Mouse (Mus musculus) midbrain, embryonic 13.5 days (tissue): ENCODE data around the gene Nuak1. TPM values are rescaled to one million over a fixed set of nuclear protein-coding genes. Genes with fewer than 3 reads are reported as not detected.

Experiments used
- ATAC-seq: fragments of 200-750 bp; cut with Nextera tagmentation; 2 replicates; pipeline ENCODE4 v1.8.0; 2017; ENCODE audit warnings: mild to moderate bottlenecking, moderate TSS enrichment, moderate library complexity
- H3K27ac ChIP-seq: fragments of 300-500 bp; sonication (generic); 2 replicates; pipeline ENCODE4 v1.5.1; 2015; ENCODE audit warnings: inconsistent platforms, mild to moderate bottlenecking, moderate library complexity
- H3K27me3 ChIP-seq: fragments of 300-500 bp; sonication (generic); 2 replicates; pipeline ENCODE4 v1.6.1; 2015; ENCODE audit warnings: mild to moderate bottlenecking, inconsistent platforms
- H3K36me3 ChIP-seq: fragments of 300-500 bp; sonication (generic); 2 replicates; pipeline ENCODE4 v1.6.1; 2015; ENCODE audit warnings: mild to moderate bottlenecking, inconsistent platforms
- H3K4me1 ChIP-seq: fragments of 300-500 bp; sonication (generic); replicated peaks from 2 replicates; pipeline ENCODE4 v1.6.1; 2015; ENCODE audit warnings: inconsistent platforms
- H3K4me2 ChIP-seq: fragments of 300-500 bp; sonication (generic); replicated peaks from 2 replicates; pipeline ENCODE4 v1.6.1; 2015; ENCODE audit warnings: moderate library complexity, mild to moderate bottlenecking, inconsistent platforms
- H3K4me3 ChIP-seq: fragments of 300-500 bp; sonication (generic); replicated peaks from 2 replicates; pipeline ENCODE4 v1.5.1; 2015; ENCODE audit warnings: mild to moderate bottlenecking, inconsistent platforms
- H3K9ac ChIP-seq: fragments of 300-500 bp; sonication (generic); replicated peaks from 2 replicates; pipeline ENCODE4 v1.6.1; 2015; ENCODE audit warnings: mild to moderate bottlenecking, inconsistent platforms
- H3K9me3 ChIP-seq: fragments of 300-500 bp; sonication (generic); 2 replicates; pipeline ENCODE4 v1.6.1; 2016; ENCODE audit warnings: mild to moderate bottlenecking, inconsistent platforms
- WGBS: fragments of 180-500 bp; shearing (Covaris S2); methylation state at CpG from one replicate; pipeline ENCODE4 v1.1.7; 2015; 5-methylcytosine and 5-hydroxymethylcytosine counted together
- polyA plus RNA-seq: library from polyadenylated mRNA; unstranded; fragments of >200 nt; fragmentation: Nextera tagmentation; extraction: Ambion mirVana; gene quantifications from 2 replicates; pipeline ENCODE4 v1.2.1, GENCODE M21; 2015

Nuak1 gene
- polyA plus RNA-seq, 1 experiment from 2014 or later: 5.0 TPM

DNA sequence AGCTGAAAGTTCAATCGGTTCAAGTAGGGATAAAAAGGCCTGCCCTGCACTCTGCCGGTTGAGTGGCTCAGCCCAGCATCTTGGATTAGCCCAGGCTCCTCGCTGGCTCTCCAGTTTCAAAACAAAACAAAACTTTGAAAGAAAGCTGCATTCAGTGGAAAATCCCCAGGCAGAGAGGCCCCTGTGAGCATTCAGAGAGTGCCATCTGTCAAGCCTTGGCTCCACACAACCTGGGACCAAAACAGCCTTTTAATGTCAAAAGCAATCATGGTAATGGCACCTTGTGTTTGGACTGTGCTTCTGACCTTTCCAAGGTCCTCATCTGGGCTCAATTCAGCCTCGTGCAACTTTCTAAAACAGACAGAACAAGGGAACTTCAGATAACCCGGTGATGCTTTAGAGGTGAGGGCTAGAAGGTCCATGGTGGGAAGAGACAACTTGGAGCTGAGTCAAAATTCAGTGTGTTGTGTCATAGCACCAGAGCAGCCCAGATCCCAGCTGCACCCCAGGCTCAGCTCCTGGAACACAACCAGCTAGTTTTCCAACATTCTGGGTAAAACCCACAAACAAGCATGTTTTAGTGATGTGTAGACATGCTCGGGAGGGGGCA is 27.3 kb upstream of the Nuak1 start:
- ATAC-seq: no peak
- no peak overlapping the region for H3K4me2 ChIP-seq
- no peaks in the 10 kb centered on the region for H3K36me3 ChIP-seq
- no peak overlapping the region for H3K27ac ChIP-seq
- no peaks in the 10 kb centered on the region for H3K9me3 ChIP-seq
- WGBS: 26% methylated on average over 6 of the region's 6 CpGs
- H3K9ac ChIP-seq: no peak overlapping the region
- no peak overlapping the region for H3K4me3 ChIP-seq
- no peaks in the 10 kb centered on the region for H3K27me3 ChIP-seq
- peaks cover 5% of the 10 kb centered on the region; the same call in 1 of the 2 replicates for H3K4me1 ChIP-seq

DNA sequence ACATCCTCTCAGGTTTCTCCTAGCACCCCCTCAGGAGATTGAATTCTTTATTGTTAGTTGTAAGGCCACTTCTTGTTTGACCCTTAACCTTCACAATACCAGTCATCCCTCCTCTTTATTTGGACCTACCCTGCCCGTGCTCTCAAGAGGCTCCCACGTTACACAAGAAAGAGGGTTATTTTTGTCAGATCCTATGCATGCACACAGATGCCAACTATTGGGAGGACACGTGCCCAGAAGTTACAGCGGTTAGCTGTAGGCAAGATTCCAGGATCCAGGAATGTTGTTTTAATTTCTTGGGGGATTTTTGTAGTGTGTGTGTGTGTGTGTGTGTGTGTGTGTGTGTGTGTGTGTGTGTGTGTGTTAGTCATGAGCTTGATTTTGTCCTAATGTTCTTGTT is 25.1 kb upstream of the Nuak1 start:
- no peaks in the 10 kb centered on the region for H3K9me3 ChIP-seq
- H3K4me2 ChIP-seq: no peak overlapping the region
- H3K36me3 ChIP-seq: no peaks in the 10 kb centered on the region
- WGBS: 68% methylated on average over 4 of the region's 4 CpGs
- no peak overlapping the region for H3K9ac ChIP-seq
- ATAC-seq: no peak
- H3K27me3 ChIP-seq: no peaks in the 10 kb centered on the region
- H3K27ac ChIP-seq: no peak overlapping the region
- H3K4me3 ChIP-seq: no peak overlapping the region
- peaks cover 5% of the 10 kb centered on the region; the same call in 1 of the 2 replicates for H3K4me1 ChIP-seq

DNA sequence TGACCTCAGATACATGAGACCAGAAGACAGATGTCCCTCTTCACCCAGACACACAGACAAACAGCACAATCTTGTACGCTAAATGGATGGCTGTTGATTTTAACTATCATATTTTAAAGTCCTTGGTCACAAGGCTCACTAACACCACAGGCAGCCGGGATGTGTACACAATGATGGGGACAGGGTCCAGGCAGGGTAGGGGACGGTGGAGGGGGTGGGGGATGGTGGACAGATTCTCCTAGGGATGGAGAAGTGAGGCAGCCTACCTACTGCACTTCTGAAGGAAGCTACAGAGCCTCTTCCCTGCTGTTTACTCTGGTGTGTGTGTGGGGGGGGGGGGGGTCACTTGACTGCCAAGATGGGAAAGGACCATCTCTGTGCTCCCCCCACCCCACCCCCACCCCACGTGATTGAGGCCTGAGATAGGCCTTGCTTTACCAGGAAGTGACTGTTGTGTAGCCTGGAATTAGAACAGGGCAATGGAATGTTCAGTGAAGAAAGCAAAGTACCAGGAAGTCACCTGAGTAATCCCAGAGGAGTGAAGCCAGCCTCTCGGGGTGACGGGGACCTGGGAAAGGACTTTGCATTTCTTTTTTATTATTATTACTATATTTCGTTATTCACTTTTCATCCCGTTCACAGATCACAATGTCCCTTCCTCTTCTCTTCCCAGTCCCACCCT is 20.2 kb upstream of the Nuak1 start:
- WGBS: 84% methylated on average over 8 of the region's 8 CpGs
- H3K27me3 ChIP-seq: no peaks in the 10 kb centered on the region
- ATAC-seq: no peak

DNA sequence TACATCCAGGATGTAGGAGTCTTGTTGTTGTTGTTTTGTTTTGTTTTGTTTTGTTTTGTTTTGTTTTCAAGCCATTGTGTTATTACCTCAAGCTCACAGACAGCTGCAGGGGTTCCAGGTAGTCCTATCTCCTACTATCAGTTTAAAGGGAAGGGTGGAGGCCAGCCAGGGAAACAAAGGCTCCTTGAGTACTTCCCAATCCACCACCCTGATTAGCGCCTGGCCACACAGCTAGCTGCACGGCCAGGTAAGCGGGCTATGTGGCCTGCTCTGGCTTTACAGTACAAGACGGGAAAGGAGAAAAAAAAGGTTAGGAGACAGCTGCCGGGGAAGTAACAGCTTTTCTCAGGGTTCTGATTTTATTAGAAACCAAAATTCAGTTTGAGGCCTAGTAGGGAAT is 17.7 kb upstream of the Nuak1 start:
- H3K4me2 ChIP-seq: no peak overlapping the region
- no peak overlapping the region for H3K4me3 ChIP-seq
- H3K9ac ChIP-seq: no peak overlapping the region
- no peak for ATAC-seq
- H3K36me3 ChIP-seq: no peaks in the 10 kb centered on the region
- H3K4me1 ChIP-seq: no peaks in the 10 kb centered on the region; the same call in 1 of the 2 replicates
- no peaks in the 10 kb centered on the region for H3K9me3 ChIP-seq
- H3K27me3 ChIP-seq: no peaks in the 10 kb centered on the region
- 81% methylated on average over 5 of the region's 5 CpGs for WGBS
- no peak overlapping the region for H3K27ac ChIP-seq

More for the DNA sequence above, 20.2 kb upstream of the Nuak1 start:
- H3K4me2 ChIP-seq: no peak overlapping the region
- H3K36me3 ChIP-seq: no peaks in the 10 kb centered on the region
- H3K27ac ChIP-seq: no peak overlapping the region
- no peak overlapping the region for H3K4me3 ChIP-seq
- no peak overlapping the region for H3K9ac ChIP-seq
- no peaks in the 10 kb centered on the region for H3K9me3 ChIP-seq
- H3K4me1 ChIP-seq: no peaks in the 10 kb centered on the region; the same call in 1 of the 2 replicates

DNA sequence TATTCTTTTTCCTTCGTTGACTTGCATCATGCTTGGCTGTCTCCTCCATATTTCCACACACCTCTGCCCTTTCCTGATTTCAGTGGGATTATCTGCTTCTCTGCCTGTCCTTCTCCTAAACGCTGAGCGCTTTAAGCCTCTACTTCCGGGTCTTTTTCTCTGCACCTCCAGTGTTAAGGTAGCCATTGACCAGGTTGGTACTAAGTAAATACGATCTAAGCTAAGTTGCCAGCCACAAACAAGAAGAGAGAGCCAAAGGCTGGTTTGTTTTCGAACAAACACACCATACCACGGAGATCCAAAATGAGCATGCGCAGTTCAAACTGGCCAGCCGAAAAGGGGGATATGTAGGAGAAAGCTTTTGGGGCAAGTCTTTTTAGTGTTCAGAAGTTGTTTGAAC is 17.1 kb upstream of the Nuak1 start:
- H3K4me3 ChIP-seq: no peak overlapping the region
- no peak for ATAC-seq
- no peak overlapping the region for H3K9ac ChIP-seq
- H3K4me2 ChIP-seq: no peak overlapping the region
- no peaks in the 10 kb centered on the region; the same call in 1 of the 2 replicates for H3K4me1 ChIP-seq
- 87% methylated on average over 9 of the region's 9 CpGs for WGBS
- H3K9me3 ChIP-seq: no peaks in the 10 kb centered on the region
- H3K27ac ChIP-seq: no peak overlapping the region
- no peaks in the 10 kb centered on the region for H3K27me3 ChIP-seq
- no peaks in the 10 kb centered on the region for H3K36me3 ChIP-seq

DNA sequence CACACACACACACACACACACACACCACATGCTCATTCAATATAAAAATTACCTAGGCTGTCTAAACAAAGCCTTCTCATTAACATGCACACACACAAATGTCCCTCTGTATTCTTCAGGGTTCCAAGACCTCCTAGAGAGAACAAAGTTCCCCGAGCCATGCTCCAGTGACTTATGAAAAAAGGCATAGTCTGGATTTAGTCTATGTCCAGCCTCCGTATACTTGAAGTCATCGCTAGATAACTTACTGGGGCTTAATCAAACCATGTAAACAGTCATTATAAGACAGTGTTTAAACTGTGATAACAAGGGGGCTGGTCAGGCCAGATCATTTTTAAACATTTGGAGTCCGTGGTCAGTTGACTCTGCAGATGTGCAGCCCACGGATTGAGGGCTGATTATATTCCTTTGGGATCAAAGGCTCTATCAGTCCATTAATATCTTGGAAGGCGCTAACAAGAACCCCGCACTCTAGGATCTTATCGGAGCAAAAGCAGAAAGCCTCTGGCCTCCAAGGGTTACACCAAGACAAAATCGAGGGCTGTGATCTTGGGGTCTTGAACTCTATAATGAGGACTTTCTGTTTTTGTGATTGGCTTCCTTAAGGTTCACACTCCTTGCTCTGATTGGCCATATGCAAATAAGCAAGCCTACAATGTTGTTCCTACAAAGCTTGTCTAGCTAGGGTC is 16.4 kb upstream of the Nuak1 start:
- H3K27ac ChIP-seq: no peak overlapping the region
- H3K36me3 ChIP-seq: no peaks in the 10 kb centered on the region
- H3K4me1 ChIP-seq: no peaks in the 10 kb centered on the region; the same call in 1 of the 2 replicates
- no peak for ATAC-seq
- no peaks in the 10 kb centered on the region for H3K9me3 ChIP-seq
- WGBS: 44% methylated on average over 9 of the region's 9 CpGs
- no peak overlapping the region for H3K9ac ChIP-seq
- H3K4me3 ChIP-seq: no peak overlapping the region
- no peaks in the 10 kb centered on the region for H3K27me3 ChIP-seq
- H3K4me2 ChIP-seq: no peak overlapping the region

DNA sequence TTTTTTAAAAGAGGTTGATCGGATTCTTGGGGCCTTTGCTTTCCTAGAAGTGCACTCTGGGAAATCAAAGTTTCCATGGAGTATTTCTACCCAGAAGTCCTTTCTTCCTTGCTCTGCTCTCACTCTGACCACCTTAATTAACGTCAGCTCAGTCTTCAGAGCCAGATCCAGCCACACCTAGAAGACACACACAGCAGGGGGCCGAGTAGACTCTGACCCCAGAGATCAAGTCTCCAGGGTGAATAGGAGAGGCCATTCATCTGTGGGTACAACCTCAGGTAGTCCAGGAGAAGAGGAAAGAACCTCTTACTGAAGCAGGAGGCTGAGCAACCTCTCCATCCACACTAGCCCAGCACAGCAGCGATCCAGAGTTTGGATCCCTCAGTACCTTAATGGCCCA is 11.5 kb upstream of the Nuak1 start:
- ATAC-seq: no peak
- 73% methylated on average over 4 of the region's 4 CpGs for WGBS
- H3K9me3 ChIP-seq: no peaks in the 10 kb centered on the region

DNA sequence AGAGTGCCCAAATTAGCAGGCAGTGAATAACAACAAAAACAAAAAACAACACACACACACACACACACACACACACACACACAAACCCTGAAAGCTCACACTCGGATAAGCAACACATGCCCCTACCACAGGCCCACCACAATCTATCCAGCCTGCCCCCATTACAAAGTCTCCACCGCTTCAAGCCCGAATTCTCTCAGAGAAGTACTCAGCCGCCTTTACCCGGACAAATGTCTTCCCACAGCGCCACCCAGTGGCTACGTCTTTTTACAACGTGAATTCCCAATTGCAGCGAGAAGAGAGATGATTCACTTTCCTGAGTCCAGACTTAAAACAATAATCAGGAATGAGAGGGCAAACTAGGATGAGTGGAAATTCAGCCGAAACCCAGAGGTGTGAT is 10.3 kb upstream of the Nuak1 start:
- Histone ChIP-seq H3K9me3 (no peaks in the 10 kb centered on the region), H3K9ac (no peak overlapping the region), H3K4me2 (no peak overlapping the region), H3K4me1 (peaks cover 10% of the 10 kb centered on the region), H3K36me3 (no peaks in the 10 kb centered on the region), H3K27me3 (no peaks in the 10 kb centered on the region), H3K4me3 (no peak overlapping the region), H3K27ac (no peak overlapping the region)
- ATAC-seq: 0 out of 2 replicates have a peak, but pooled peaks have one; percentile 49
- under 1% methylated on average over 10 of the region's 10 CpGs for WGBS

More for the DNA sequence above, 11.5 kb upstream of the Nuak1 start:
- Histone ChIP-seq H3K27ac (no peak overlapping the region), H3K9ac (no peak overlapping the region), H3K4me2 (no peak overlapping the region), H3K4me1 (peaks cover 9% of the 10 kb centered on the region), H3K27me3 (no peaks in the 10 kb centered on the region), H3K4me3 (no peak overlapping the region), H3K36me3 (no peaks in the 10 kb centered on the region)

DNA sequence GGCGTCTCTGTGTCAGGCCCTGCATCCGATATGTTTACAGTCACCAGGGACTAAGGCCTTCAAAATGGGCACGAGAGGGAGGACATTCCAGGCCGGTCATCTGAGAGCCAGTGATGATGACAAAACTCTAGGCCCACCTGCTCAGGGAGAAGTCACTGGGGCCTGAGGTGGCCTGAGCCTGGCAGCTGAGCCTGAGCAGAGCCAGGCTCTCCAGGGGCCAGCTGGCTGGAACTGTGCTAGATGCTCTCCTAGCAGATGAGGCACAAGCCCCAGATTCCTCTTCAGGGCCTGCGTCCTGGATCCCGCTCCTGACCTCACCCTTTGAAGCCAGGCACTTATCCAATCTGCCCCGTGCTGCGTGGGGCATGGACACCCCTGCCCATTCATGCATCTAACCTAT is 9.3 kb upstream of the Nuak1 start:
- H3K36me3 ChIP-seq: no peaks in the 10 kb centered on the region
- no peak overlapping the region for H3K4me3 ChIP-seq
- 0 out of 2 replicates have a peak, but pooled peaks have one; percentile 13 for ATAC-seq
- WGBS: 78% methylated on average over 8 of the region's 8 CpGs
- H3K4me2 ChIP-seq: no peak overlapping the region
- no peak overlapping the region for H3K27ac ChIP-seq
- H3K27me3 ChIP-seq: no peaks in the 10 kb centered on the region
- peaks cover 10% of the 10 kb centered on the region for H3K4me1 ChIP-seq
- no peaks in the 10 kb centered on the region for H3K9me3 ChIP-seq
- H3K9ac ChIP-seq: no peak overlapping the region

DNA sequence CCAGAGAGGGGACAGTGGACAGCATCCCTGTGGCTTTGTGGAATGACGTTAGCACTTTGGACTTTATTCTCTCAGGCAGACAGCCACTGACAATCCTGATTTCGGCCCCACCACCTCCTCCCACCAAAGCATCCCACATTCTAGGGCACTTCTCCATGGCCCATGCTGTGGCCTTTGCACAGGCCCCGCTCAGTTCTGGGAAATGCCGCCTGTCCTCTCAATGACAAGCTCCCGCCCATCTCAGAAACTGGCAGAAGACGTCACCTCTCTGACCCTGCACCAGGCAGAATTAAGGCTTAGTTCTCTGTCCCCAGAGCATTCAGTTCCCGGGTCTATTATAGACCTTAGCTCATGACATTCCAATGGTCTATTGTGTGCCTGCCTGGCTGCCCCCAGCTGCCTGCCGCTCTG is 7.0 kb upstream of the Nuak1 start:
- 4% methylated on average over 8 of the region's 8 CpGs for WGBS
- H3K9me3 ChIP-seq: no peaks in the 10 kb centered on the region
- no peaks in the 10 kb centered on the region for H3K36me3 ChIP-seq
- peaks cover 20% of the 10 kb centered on the region for H3K4me1 ChIP-seq
- no peak overlapping the region for H3K4me3 ChIP-seq
- H3K27ac ChIP-seq: peak overlapping the region; percentile 58
- peak; percentile 67 for ATAC-seq
- H3K4me2 ChIP-seq: 0 out of 2 replicates have a peak overlapping the region, but pooled peaks have one; percentile 3
- H3K27me3 ChIP-seq: no peaks in the 10 kb centered on the region
- no peak overlapping the region for H3K9ac ChIP-seq

DNA sequence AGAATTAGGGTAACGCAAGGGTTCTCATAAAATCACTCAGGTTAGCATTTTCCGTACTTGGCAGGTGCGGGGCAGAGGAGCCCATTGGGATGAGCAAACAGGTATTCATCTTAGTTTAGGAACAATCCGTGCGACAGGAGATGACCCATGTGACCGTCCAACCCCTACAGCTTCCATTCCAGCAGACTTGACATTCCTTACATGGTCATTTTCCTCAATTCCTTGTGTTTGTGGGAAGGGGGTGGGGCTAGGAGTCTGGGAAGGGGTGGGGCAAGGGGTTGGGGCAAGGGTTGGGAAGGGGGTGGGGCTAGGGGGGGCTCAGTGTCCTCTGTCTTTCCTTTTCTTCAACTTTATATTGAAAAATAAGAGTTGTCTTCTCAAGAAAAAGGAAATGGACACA is 6.3 kb upstream of the Nuak1 start:
- ATAC-seq: no peak
- H3K4me3 ChIP-seq: no peak overlapping the region
- peaks cover 27% of the 10 kb centered on the region for H3K4me1 ChIP-seq
- no peak overlapping the region for H3K27ac ChIP-seq
- no peak overlapping the region for H3K9ac ChIP-seq
- H3K9me3 ChIP-seq: no peaks in the 10 kb centered on the region
- WGBS: 66% methylated on average over 6 of the region's 6 CpGs
- H3K36me3 ChIP-seq: no peaks in the 10 kb centered on the region
- no peaks in the 10 kb centered on the region for H3K27me3 ChIP-seq
- no peak overlapping the region for H3K4me2 ChIP-seq

DNA sequence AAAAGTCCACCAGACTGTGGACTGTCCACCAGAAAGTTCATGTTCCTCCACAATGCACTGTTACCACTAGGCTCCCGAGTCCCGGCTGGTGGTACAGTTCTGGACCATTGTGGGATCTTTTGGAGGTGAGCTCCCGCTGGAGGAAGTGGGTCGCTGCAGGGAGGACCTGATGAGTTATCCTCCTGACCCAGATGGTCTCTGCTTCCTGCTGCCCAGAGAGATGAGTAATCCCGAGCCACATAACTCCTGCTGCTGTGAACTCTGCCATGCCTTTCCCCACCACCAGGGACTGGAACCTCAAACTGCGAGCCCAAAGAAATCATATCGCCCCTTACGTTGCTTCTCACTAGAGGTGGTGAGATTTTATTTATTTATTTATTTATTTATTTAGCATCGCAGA is 4.0 kb upstream of the Nuak1 start:
- Histone ChIP-seq H3K4me3 (no peak overlapping the region), H3K27ac (no peak overlapping the region), H3K27me3 (no peaks in the 10 kb centered on the region), H3K4me2 (no peak overlapping the region), H3K4me1 (peaks cover 37% of the 10 kb centered on the region), H3K36me3 (no peaks in the 10 kb centered on the region), H3K9me3 (no peaks in the 10 kb centered on the region), H3K9ac (no peak overlapping the region)
- WGBS: 74% methylated on average over 9 of the region's 9 CpGs
- ATAC-seq: no peak
